Comparison of ENCODE assay signal across 9 mouse cellular contexts in genomic region chr10:75860746-75861145, GRCm38 (mm10). TPM values are rescaled to one million over a fixed set of nuclear protein-coding genes. Genes with fewer than 3 reads are reported as not detected.
A peak's percentile ranks its signal among the peaks of the same experiment; 100 is the strongest.
DNase-seq lines count a peak whose midpoint lies in the region; ATAC-seq lines count a peak whose summit lies in the region.
"Had no signal": no experiment of that assay in that cellular context is flagged by ENCODE, and none has a peak within 500 bp of the region (broad histone marks: within the 10 kb centered on the region; RNA-seq: fewer than 3 reads in every experiment).

No protein-coding gene starts in this region.

- ATAC-seq in heart, embryonic 12.5 days (ENCODE audit: insufficient number of reproducible peaks, low FRiP score): no peak
- no peak for ATAC-seq in liver, embryonic 13.5 days (ENCODE audit: low read depth)

- peak overlapping the region; percentile 78; the same call in 1 of the 2 replicates for H3K4me3 ChIP-seq in heart, embryonic 12.5 days
- H3K4me3 ChIP-seq in liver, embryonic 13.5 days (replicated peaks): no peak overlapping the region

- H3K36me3 ChIP-seq in heart, embryonic 12.5 days: peaks cover 23% of the 10 kb centered on the region
- H3K36me3 ChIP-seq in liver, embryonic 13.5 days: peaks cover 18% of the 10 kb centered on the region

- WGBS in heart, embryonic 12.5 days: 23% methylated on average over 7 of the region's 7 CpGs
- 40% methylated on average over 7 of the region's 7 CpGs for WGBS in liver, embryonic 13.5 days (ENCODE audit: insufficient replicate concordance)

- peaks cover 34% of the 10 kb centered on the region for H3K4me1 ChIP-seq in heart, embryonic 12.5 days (replicated peaks)
- H3K4me1 ChIP-seq in liver, embryonic 13.5 days (replicated peaks): peaks cover 36% of the 10 kb centered on the region

- H3K4me2 ChIP-seq in heart, embryonic 12.5 days: peak overlapping the region; percentile 86
- peak overlapping the region; percentile 93; the same call in 1 of the 2 replicates for H3K4me2 ChIP-seq in liver, embryonic 13.5 days

- intact Hi-C loops in left cerebral cortex, postnatal 25 days (cut with DNase I): no loop called here

- H3K9me3 ChIP-seq in heart, embryonic 12.5 days (replicated peaks): no peaks in the 10 kb centered on the region
- no peaks in the 10 kb centered on the region for H3K9me3 ChIP-seq in liver, embryonic 13.5 days (replicated peaks)

- peak; percentile 29 for DNase-seq in layer of hippocampus, adult 11-12 months (ENCODE audit: low spot score)
- no peak for DNase-seq in layer of hippocampus, postnatal 14 days (ENCODE audit: low spot score in 2 of 2)
- peak; percentile 72 for DNase-seq in cerebellum, adult 9-10 months
- no peak for DNase-seq in liver, embryonic 13.5 days
- peak; percentile 45 for DNase-seq in testis, postnatal 14 days (ENCODE audit: low spot score)
- DNase-seq in left cerebral cortex, postnatal 25 days (ENCODE audit: low spot score in 2 of 2): no peak
- DNase-seq in frontal cortex, postnatal 10 days (ENCODE audit: low spot score in 2 of 2): no peak

- H3K27me3 ChIP-seq in heart, embryonic 12.5 days (replicated peaks): no peaks in the 10 kb centered on the region
- no peaks in the 10 kb centered on the region for H3K27me3 ChIP-seq in liver, embryonic 13.5 days

- H3K27ac ChIP-seq in heart, embryonic 12.5 days (ENCODE audit: poor library complexity, severe bottlenecking): peak overlapping the region; percentile 95
- H3K27ac ChIP-seq in liver, embryonic 13.5 days: 0 out of 2 replicates have a peak overlapping the region, but pooled peaks have one; percentile 9

- 0 out of 2 replicates have a peak overlapping the region, but pooled peaks have one; percentile 22 for H3K9ac ChIP-seq in heart, embryonic 12.5 days
- H3K9ac ChIP-seq in liver, embryonic 13.5 days: no peak overlapping the region

RNA-seq across cellular contexts. Expression of gene Mif, which starts 0.7 kb away (rescaled TPM):
- 100 to 1,000 TPM; 563 to 640 TPM for total RNA-seq in layer of hippocampus, postnatal 14 days (2021)
- 2,266 and 2,393 TPM in 2 replicates for polyA plus RNA-seq in heart, embryonic 12.5 days (2016; fragmentation: Nextera tagmentation; extraction: Ambion mirVana)
- 877 and 1,047 TPM in 2 replicates for polyA plus RNA-seq in liver, embryonic 13.5 days (2015; fragmentation: Nextera tagmentation; extraction: Ambion mirVana)
- 100 to 1,000 TPM; 522 to 530 TPM for total RNA-seq in left cerebral cortex, postnatal 25 days (2021)

RNA-seq across cellular contexts. Expression of gene Gstt2, which starts 23.5 kb away (rescaled TPM):
- total RNA-seq in layer of hippocampus, postnatal 14 days (2021): 1 to 10 TPM; 3.5 to 4.0 TPM
- 7.2 and 8.1 TPM in 2 replicates for polyA plus RNA-seq in heart, embryonic 12.5 days (2016; fragmentation: Nextera tagmentation; extraction: Ambion mirVana)
- 35.3 and 39.2 TPM in 2 replicates for polyA plus RNA-seq in liver, embryonic 13.5 days (2015; fragmentation: Nextera tagmentation; extraction: Ambion mirVana)
- 1 to 10 TPM; 4.0 to 5.5 TPM for total RNA-seq in left cerebral cortex, postnatal 25 days (2021)

RNA-seq across cellular contexts. Expression of gene Derl3, which starts 32.5 kb away (rescaled TPM):
- 1 to 10 TPM; 2.0 to 2.1 TPM for total RNA-seq in layer of hippocampus, postnatal 14 days (2021)
- polyA plus RNA-seq in heart, embryonic 12.5 days (2016; fragmentation: Nextera tagmentation; extraction: Ambion mirVana): 2.1 and 2.2 TPM in 2 replicates
- 0.21 and 0.51 TPM in 2 replicates for polyA plus RNA-seq in liver, embryonic 13.5 days (2015; fragmentation: Nextera tagmentation; extraction: Ambion mirVana)
- 1 to 10 TPM; 2.8 to 3.4 TPM for total RNA-seq in left cerebral cortex, postnatal 25 days (2021)

RNA-seq across cellular contexts. Expression of gene Gstt4, which starts 38.4 kb away (rescaled TPM):
- not detected for total RNA-seq in layer of hippocampus, postnatal 14 days (2021)
- polyA plus RNA-seq in heart, embryonic 12.5 days (2016; fragmentation: Nextera tagmentation; extraction: Ambion mirVana): not detected in 2 replicates
- polyA plus RNA-seq in liver, embryonic 13.5 days (2015; fragmentation: Nextera tagmentation; extraction: Ambion mirVana): not detected in 2 replicates
- not detected for total RNA-seq in left cerebral cortex, postnatal 25 days (2021)
- total RNA-seq: layer of hippocampus, postnatal 10 days had no signal

Comparison
In these comparisons a context has a peak if more than half of its experiments do, and no peak if none do; other contexts are left out.
1. DNase-seq: peak in layer of hippocampus, adult 11-12 months (single experiment), cerebellum, adult 9-10 months (single experiment) and testis, postnatal 14 days (single experiment); none in layer of hippocampus, postnatal 14 days (0 of 2), liver, embryonic 13.5 days (single experiment), left cerebral cortex, postnatal 25 days (0 of 2) and frontal cortex, postnatal 10 days (0 of 2).